Mouse (Mus musculus) E14TG2a.4 (cell line): ENCODE measurements around the gene Supt3.

Experiments used
- H3K27me3 ChIP-seq: 2 replicates; pipeline ENCODE4 v1.6.1; 2014; ENCODE audit warnings: low read length, control low read depth; ENCODE audit not compliant: insufficient read depth
- H3K36me3 ChIP-seq: 2 replicates; pipeline ENCODE4 v1.6.1; 2014; ENCODE audit warnings: low read length, control low read depth; ENCODE audit not compliant: insufficient read depth
- H3K4me1 ChIP-seq: replicated peaks from 2 replicates; pipeline ENCODE4 v1.6.1; 2014; ENCODE audit warnings: low read depth, low read length, control low read depth
- H3K4me3 ChIP-seq: replicated peaks from 2 replicates; pipeline ENCODE4 v1.5.1; 2014; ENCODE audit warnings: mild to moderate bottlenecking, low read length
- H3K9me3 ChIP-seq: 2 replicates; pipeline ENCODE4 v1.6.1; 2014; ENCODE audit warnings: low read length, control low read depth
- CTCF ChIP-seq: conservative IDR thresholded peaks from 2 replicates; pipeline ENCODE4 v1.5.1; 2014; ENCODE audit warnings: low read length
- NANOG ChIP-seq: IDR thresholded peaks from 2 replicates; pipeline ENCODE4 v1.6.1; 2014; ENCODE audit warnings: borderline replicate concordance, low read length, mixed read lengths
- POU5F1 ChIP-seq: IDR thresholded peaks from 2 replicates; pipeline ENCODE4 v1.6.1; 2014; ENCODE audit warnings: low read length, borderline replicate concordance

The Supt3 gene

DNA sequence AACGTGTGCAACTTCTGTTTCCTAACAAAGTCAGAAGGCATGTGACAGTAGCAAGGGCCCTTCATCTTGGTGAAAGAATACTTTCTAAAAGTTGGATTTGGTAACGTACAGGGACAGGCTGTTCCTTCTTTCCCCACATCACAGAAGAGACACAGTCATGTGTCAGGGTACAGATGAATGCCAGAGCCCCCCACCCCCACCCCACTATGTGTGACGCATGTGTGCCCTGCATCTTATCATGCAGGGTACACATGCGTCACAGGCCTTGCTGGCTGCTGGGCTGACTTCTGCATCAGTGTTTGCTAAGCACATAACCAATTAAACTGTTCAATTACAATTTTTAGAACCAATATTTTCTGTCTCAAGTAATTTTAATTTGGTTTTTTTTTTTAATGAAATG, 231.7 kb downstream of the Supt3 start:
- Histone ChIP-seq H3K4me1 (no peaks in the 10 kb centered on the region), H3K9me3 (peaks cover 21% of the 10 kb centered on the region), H3K27me3 (no peaks in the 10 kb centered on the region), H3K4me3 (no peak overlapping the region), H3K36me3 (no peaks in the 10 kb centered on the region)
- TF ChIP-seq NANOG (no peak), CTCF (no peak), POU5F1 (no peak)

DNA sequence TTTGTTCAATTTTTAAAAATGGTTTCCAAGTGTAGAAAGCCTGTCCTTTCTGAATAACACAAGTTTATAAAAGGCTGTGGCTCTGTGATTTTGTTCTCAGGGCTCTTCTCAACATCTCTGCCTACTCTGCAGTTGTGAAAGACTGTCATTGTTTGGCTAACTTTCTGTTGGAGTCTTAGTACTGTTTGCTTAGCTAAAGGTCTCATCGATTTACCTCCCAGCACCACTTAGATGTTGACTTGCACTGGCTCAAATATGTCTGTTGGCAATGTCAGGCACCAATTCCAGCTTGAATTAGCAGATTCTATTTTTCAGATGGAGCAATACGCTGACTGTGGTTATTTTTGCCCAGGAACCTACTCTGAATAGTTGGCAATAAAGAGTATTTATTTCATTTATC, 233.5 kb downstream of the Supt3 start:
- H3K36me3 ChIP-seq, result no peaks in the 10 kb centered on the region
- H3K27me3 ChIP-seq, result no peaks in the 10 kb centered on the region
- H3K9me3 ChIP-seq, result peaks cover 21% of the 10 kb centered on the region
- TF ChIP-seq POU5F1, result no peak
- H3K4me1 ChIP-seq, result no peaks in the 10 kb centered on the region
- H3K4me3 ChIP-seq, result no peak overlapping the region

DNA sequence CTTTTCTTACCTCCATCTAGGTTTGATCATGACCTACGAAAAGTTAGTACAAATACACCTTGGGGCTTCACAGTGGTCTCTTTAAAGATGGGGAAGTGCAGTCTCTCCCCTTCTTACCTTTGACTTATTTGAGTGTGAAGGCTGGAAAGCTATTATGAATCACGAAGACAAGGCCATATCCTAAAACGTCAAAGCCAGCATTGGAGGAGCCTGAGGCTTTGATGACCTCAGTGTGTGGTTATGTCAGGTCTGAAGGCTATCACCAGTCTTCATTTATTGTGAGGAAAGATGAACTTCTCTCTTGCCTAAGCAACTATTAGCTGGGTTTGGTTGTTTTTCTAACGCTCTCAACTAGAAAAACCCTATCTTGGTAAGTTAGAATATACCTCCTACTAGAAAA, 239.8 kb downstream of the Supt3 start:
- no peaks in the 10 kb centered on the region for H3K27me3 ChIP-seq
- H3K4me3 ChIP-seq, result no peak overlapping the region
- H3K36me3 ChIP-seq, result no peaks in the 10 kb centered on the region
- H3K4me1 ChIP-seq, result peaks cover 7% of the 10 kb centered on the region; the same call in 1 of the 2 replicates
- peaks cover 23% of the 10 kb centered on the region for H3K9me3 ChIP-seq
- TF ChIP-seq POU5F1, result no peak
- TF ChIP-seq NANOG, result no peak
- no peak for TF ChIP-seq CTCF

DNA sequence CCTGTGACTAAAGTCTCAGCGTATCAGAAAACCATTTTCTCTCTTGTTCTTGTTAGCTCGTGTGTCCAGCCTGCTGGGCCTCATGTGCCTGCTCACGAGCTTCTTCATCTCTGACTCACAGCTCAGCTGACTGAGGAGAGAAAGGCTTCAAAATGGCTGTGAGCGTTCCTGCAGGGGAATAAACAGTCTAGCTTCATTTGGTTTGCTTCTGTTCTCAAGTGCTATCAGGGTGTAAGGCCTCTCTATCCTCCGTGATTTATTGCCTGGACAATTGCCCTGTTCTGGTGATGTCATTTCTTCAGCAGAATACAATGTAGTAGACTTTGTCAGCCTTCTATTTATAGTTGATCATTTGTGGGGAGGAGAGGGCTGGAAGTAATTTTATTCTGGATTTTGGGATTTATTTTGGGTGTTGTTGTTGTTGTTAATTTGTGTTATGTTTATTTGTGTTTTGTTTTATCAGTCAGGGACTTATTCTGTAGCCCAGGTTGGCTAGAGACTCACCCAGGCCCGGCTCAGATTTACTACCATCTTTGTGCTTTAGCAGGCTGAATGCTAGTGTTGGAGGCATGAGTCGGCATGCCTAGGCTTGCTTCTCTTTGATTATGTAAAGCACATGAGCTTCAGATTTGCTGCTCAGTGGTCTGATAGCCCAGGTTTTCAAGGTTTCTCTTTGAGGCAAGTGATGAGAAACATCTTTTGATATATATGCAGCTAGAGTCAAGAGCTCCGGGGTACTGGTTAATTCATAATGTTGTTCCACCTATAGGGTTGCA, 243.4 kb downstream of the Supt3 start:
- Histone ChIP-seq H3K9me3 (peaks cover 4% of the 10 kb centered on the region; the same call in 1 of the 2 replicates), H3K27me3 (no peaks in the 10 kb centered on the region), H3K36me3 (no peaks in the 10 kb centered on the region), H3K4me3 (no peak overlapping the region), H3K4me1 (peaks cover 7% of the 10 kb centered on the region; the same call in 1 of the 2 replicates)
- TF ChIP-seq POU5F1 (no peak), NANOG (no peak), CTCF (no peak)

DNA sequence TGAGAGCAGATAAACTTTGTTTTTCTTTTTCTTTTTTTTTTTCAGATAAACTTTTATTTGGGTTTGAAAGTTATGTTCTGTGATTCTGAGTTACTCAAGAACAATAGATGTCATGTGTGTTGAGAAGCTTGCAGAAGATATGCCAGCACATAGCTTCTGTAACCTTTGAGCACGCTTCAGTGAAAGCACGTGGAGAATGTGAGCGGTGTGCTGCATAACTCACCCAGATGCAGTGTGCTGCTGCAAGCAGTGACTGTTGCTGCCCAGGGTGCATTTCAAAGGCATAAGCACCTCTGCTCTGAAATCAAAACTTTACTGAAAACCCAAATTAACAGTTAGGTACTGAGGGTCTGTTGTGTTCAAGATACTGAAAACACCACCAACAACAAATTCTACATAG, 251.5 kb downstream of the Supt3 start:
- TF ChIP-seq NANOG (no peak), POU5F1 (no peak), CTCF (no peak)
- Histone ChIP-seq H3K9me3 (no peaks in the 10 kb centered on the region), H3K27me3 (no peaks in the 10 kb centered on the region), H3K4me3 (no peak overlapping the region), H3K36me3 (no peaks in the 10 kb centered on the region), H3K4me1 (no peaks in the 10 kb centered on the region)

- TF ChIP-seq NANOG (no peak), POU5F1 (no peak), CTCF (no peak)
- H3K9me3 ChIP-seq, result no peaks in the 10 kb centered on the region
These were observed 252.2 kb downstream of the Supt3 start for GRCm38 (mm10) chr17:45029106-45029505.

GRCm38 (mm10) chr17:45032209-45032608, 255.3 kb downstream of the Supt3 start:
- Histone ChIP-seq H3K4me1 (no peaks in the 10 kb centered on the region), H3K9me3 (no peaks in the 10 kb centered on the region), H3K27me3 (no peaks in the 10 kb centered on the region), H3K4me3 (no peak overlapping the region), H3K36me3 (no peaks in the 10 kb centered on the region)
- TF ChIP-seq NANOG (no peak), POU5F1 (no peak), CTCF (no peak)

More at GRCm38 (mm10) chr17:45029106-45029505, 252.2 kb downstream of the Supt3 start:
- H3K4me1 ChIP-seq, result no peaks in the 10 kb centered on the region
- no peak overlapping the region for H3K4me3 ChIP-seq
- H3K36me3 ChIP-seq, result no peaks in the 10 kb centered on the region
- H3K27me3 ChIP-seq, result no peaks in the 10 kb centered on the region

DNA sequence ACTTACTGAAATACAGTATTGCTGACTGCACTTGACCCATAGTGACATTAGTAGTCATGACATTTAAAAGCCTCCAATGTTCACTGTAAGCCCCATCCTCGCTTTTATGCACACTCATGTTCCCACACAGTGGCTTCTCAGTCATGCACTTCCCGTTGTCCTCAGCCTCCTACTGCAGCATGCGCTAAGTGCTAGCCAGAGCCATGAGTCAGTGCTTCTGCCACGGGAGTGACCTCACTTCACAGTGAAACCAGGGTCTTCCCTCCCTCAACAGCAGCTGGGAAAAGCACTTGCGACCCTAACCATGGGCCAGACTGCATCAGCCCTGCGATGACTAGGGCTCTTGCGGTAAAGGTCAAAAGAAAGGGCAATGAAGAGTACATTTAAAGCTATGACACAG, 256.7 kb downstream of the Supt3 start:
- Histone ChIP-seq H3K27me3 (no peaks in the 10 kb centered on the region), H3K4me1 (no peaks in the 10 kb centered on the region), H3K9me3 (no peaks in the 10 kb centered on the region), H3K4me3 (no peak overlapping the region), H3K36me3 (no peaks in the 10 kb centered on the region)
- TF ChIP-seq CTCF, result no peak
- TF ChIP-seq POU5F1, result no peak
- TF ChIP-seq NANOG, result no peak

- H3K4me3 ChIP-seq, result no peak overlapping the region
- no peaks in the 10 kb centered on the region for H3K27me3 ChIP-seq
- no peaks in the 10 kb centered on the region for H3K9me3 ChIP-seq
- H3K36me3 ChIP-seq, result no peaks in the 10 kb centered on the region
- H3K4me1 ChIP-seq, result no peaks in the 10 kb centered on the region
- TF ChIP-seq POU5F1, result no peak
- TF ChIP-seq NANOG, result no peak
- TF ChIP-seq CTCF, result no peak; the same call in 1 of the 2 replicates
These were observed 264.1 kb downstream of the Supt3 start for GRCm38 (mm10) chr17:45041084-45041483.
